Mouse (Mus musculus): ENCODE results near the gene Nudt3. TPM values are rescaled to one million over a fixed set of nuclear protein-coding genes. Genes with fewer than 3 reads are reported as not detected.

Gene Nudt3
- polyA plus RNA-seq, 1 experiment = 97.1 TPM

DNA sequence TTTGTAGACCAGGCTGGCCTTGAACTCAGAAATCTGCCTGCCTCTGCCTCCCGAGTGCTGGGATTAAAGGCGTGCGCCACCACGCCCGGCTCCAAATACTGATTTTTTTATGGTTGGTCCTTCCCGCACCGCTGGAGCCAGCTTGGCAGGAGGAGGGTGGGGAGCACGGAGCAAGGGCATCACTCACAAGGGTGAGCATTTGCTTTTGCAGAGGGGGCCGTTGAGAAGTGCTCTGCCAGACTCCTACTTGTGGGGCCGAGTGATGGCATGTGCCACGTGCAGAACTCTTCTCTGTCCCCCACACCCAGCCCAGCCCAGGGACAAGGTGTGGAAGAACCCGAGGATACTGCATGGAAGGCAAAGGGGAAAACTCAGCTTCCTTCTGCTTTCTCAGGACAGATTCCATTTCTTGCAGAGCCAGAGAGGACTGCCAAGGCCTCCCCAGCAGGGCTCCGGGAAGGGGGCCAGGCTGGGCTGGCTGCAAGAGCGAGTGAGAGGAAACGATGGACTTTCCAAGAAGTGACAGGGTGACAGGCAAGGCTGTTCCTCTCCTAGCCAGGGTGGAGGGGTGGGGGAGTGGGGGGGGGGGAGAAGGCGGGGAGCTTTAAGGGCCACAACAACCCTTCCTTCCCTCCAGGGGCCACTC lies 48.7 kb downstream of the Nudt3 start:
- Histone ChIP-seq H3K4me1 (ENCODE audit: control insufficient read depth, insufficient read depth, low read length) (no peaks in the 10 kb centered on the region; the same call in 1 of the 2 replicates), H3K4me3 (replicated peaks; ENCODE audit: control insufficient read depth, low read depth, low read length) (no peak overlapping the region), H3K27ac (ENCODE audit: control insufficient read depth, insufficient read depth, low read depth, low read length, poor library complexity) (no peak overlapping the region)
- TF ChIP-seq CTCF (IDR thresholded peaks at IDR 0.05; ENCODE audit: control insufficient read depth, insufficient read depth, low read length) (no peak), POLR2A (IDR thresholded peaks at IDR 0.05; ENCODE audit: borderline replicate concordance, control insufficient read depth, low read depth, low read length) (no peak)
- WGBS = 58% methylated on average over 16 of the region's 16 CpGs

DNA sequence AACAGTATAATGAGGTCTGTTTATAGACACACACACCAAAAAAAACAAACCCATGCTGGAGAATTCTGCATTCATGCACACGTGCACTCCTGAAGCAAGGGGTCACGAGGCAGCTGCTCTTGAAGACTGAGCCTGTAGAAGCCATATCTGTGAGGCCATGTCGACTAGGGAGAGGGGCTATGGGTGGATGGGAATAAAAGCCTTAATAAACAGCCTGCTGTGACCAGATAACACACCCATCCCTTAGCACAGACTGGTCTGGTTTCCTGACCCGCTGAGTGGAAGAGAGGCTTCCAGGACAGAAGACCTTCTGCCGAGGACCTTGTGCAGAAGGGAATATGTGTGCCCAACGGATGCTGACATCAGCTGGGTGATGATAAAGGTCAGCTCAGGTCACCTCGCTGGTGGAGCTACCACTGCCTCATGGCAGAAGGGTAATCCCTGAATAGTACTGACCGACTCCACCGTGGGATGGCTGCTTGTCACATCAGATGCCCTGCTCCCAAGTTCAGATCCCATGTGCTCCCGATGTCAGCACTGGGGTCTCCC lies 49.4 kb downstream of the Nudt3 start:
- 62% methylated on average over 10 of the region's 10 CpGs for WGBS
- H3K4me1 ChIP-seq (ENCODE audit: control insufficient read depth, insufficient read depth, low read length) = peaks cover 1% of the 10 kb centered on the region; the same call in 1 of the 2 replicates
- no peak overlapping the region for H3K27ac ChIP-seq (ENCODE audit: control insufficient read depth, insufficient read depth, low read depth, low read length, poor library complexity)
- no peak for TF ChIP-seq POLR2A (IDR thresholded peaks at IDR 0.05; ENCODE audit: borderline replicate concordance, control insufficient read depth, low read depth, low read length)
- TF ChIP-seq CTCF (IDR thresholded peaks at IDR 0.05; ENCODE audit: control insufficient read depth, insufficient read depth, low read length) = no peak
- no peak overlapping the region for H3K4me3 ChIP-seq (replicated peaks; ENCODE audit: control insufficient read depth, low read depth, low read length)

DNA sequence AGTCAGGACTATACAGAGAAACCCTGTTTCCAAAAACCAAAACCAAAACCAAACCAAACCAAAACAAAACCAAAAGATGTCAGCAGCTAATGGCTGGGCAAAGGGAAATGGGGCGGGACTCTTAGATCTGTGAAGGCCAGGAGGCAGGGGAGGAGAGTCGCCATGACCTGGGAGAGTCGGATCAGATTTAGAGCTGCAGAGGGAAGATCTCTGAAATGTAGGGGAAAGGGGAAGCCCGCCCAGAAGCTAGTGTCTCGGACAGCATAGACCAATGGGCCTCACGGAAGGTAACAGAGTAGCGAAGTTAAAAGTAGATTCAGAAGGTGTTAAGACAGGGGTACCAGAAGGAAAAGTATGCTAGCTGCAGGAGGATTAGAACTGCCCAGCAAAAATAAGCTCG lies 52.0 kb downstream of the Nudt3 start:
- H3K27ac ChIP-seq (ENCODE audit: control insufficient read depth, insufficient read depth, low read depth, low read length, poor library complexity) = no peak overlapping the region
- H3K4me3 ChIP-seq (replicated peaks; ENCODE audit: control insufficient read depth, low read depth, low read length) = no peak overlapping the region
- 65% methylated on average over 8 of the region's 8 CpGs for WGBS
- TF ChIP-seq CTCF (IDR thresholded peaks at IDR 0.05; ENCODE audit: control insufficient read depth, insufficient read depth, low read length) = no peak
- TF ChIP-seq POLR2A (IDR thresholded peaks at IDR 0.05; ENCODE audit: borderline replicate concordance, control insufficient read depth, low read depth, low read length) = no peak
- peaks cover 9% of the 10 kb centered on the region; the same call in 1 of the 2 replicates for H3K4me1 ChIP-seq (ENCODE audit: control insufficient read depth, insufficient read depth, low read length)

DNA sequence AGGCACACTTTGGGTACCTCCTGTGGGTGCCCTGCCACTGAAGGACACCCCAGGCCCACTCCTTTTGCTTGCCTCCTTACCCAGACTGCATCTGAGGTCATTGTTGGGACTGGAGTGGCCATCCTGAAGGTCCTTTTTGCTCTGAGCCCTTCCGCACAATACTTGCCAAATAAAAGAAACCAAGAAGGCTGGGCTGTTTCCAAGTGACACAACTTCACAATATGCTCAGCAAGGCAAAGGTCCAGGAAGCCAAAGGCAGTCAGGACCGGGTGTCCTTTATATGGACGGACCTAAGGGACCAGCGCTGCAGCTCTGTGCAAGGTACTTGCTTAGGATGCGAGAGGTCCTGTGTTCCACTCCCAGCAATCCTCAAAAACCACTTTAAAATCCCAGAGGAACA lies 55.1 kb downstream of the Nudt3 start:
- Histone ChIP-seq H3K4me3 (replicated peaks; ENCODE audit: control insufficient read depth, low read depth, low read length) (no peak overlapping the region), H3K4me1 (ENCODE audit: control insufficient read depth, insufficient read depth, low read length) (peaks cover 11% of the 10 kb centered on the region), H3K27ac (ENCODE audit: control insufficient read depth, insufficient read depth, low read depth, low read length, poor library complexity) (peak overlapping the region; percentile 13; the same call in 1 of the 2 replicates)
- WGBS = 84% methylated on average over 5 of the region's 5 CpGs
- TF ChIP-seq POLR2A (IDR thresholded peaks at IDR 0.05; ENCODE audit: borderline replicate concordance, control insufficient read depth, low read depth, low read length) (no peak), CTCF (IDR thresholded peaks at IDR 0.05; ENCODE audit: control insufficient read depth, insufficient read depth, low read length) (no peak)

- TF ChIP-seq POLR2A (IDR thresholded peaks at IDR 0.05; ENCODE audit: borderline replicate concordance, control insufficient read depth, low read depth, low read length) (no peak), CTCF (IDR thresholded peaks at IDR 0.05; ENCODE audit: control insufficient read depth, insufficient read depth, low read length) (no peak)
- Histone ChIP-seq H3K4me1 (ENCODE audit: control insufficient read depth, insufficient read depth, low read length) (peaks cover 11% of the 10 kb centered on the region), H3K4me3 (replicated peaks; ENCODE audit: control insufficient read depth, low read depth, low read length) (peak overlapping the region; percentile 49), H3K27ac (ENCODE audit: control insufficient read depth, insufficient read depth, low read depth, low read length, poor library complexity) (no peak overlapping the region)
- under 1% methylated on average over 13 of the region's 13 CpGs for WGBS
Observed at GRCm38 (mm10) chr17:27565942-27566267, 57.4 kb downstream of the Nudt3 start.

DNA sequence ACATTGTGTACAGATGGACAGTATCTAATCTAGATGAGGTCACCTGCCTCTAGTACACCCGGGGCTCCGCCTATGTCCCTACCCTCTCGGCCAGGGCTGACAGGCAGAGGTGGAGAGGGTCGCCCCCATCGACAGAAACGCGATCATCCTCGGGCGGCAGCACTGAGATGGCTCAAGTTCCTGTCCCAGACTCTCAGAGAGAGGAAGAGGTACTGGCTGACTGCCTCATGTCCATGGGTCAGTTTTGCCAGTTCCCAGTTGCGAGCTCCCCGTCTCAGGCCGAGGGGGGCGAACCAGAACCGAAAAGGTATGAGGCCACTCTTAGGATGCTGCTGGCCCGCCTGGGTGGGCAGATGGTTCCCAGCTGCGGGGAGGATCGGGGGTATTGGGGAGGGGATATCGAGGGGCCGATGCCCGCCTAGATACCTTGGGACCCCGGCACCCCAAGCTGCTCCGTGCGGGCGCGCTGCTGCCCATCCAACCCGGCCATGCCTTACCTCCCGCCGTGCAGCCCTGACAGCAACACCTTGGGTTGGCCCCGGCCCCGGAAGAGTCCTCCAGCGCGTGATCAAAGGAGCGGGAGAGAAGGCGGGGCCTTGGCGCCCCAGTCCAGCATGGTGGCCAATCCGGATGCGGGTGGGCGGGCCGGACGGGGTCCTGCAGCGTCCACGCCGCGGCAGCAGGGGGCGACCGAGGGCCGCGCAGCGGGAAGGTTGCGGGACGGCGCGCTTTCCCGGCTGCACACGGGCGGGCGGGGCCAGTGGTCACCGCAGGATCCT lies 57.9 kb downstream of the Nudt3 start, which contains the start of gene AI413582:
TSS of gene AI413582 (minus strand) at position 594 of the 779 bp plus-strand sequence.
- TF ChIP-seq POLR2A (IDR thresholded peaks at IDR 0.05; ENCODE audit: borderline replicate concordance, control insufficient read depth, low read depth, low read length) (peak; percentile 83), CTCF (IDR thresholded peaks at IDR 0.05; ENCODE audit: control insufficient read depth, insufficient read depth, low read length) (peak; percentile 83)
- WGBS = under 1% methylated on average over 58 of the region's 58 CpGs
- H3K4me3 ChIP-seq (replicated peaks; ENCODE audit: control insufficient read depth, low read depth, low read length) = peak within 1 kb of the TSS; percentile 80
- peaks cover 11% of the 10 kb centered on the region for H3K4me1 ChIP-seq (ENCODE audit: control insufficient read depth, insufficient read depth, low read length)
- H3K27ac ChIP-seq (ENCODE audit: control insufficient read depth, insufficient read depth, low read depth, low read length, poor library complexity) = peak within 1 kb of the TSS; percentile 69

- Histone ChIP-seq H3K4me1 (ENCODE audit: control insufficient read depth, insufficient read depth, low read length) (peaks cover 14% of the 10 kb centered on the region), H3K4me3 (replicated peaks; ENCODE audit: control insufficient read depth, low read depth, low read length) (peak overlapping the region; percentile 80), H3K27ac (ENCODE audit: control insufficient read depth, insufficient read depth, low read depth, low read length, poor library complexity) (peak overlapping the region; percentile 69)
- TF ChIP-seq POLR2A (IDR thresholded peaks at IDR 0.05; ENCODE audit: borderline replicate concordance, control insufficient read depth, low read depth, low read length) (no peak), CTCF (IDR thresholded peaks at IDR 0.05; ENCODE audit: control insufficient read depth, insufficient read depth, low read length) (peak; percentile 32; the same call in 1 of the 2 replicates)
- 13% methylated on average over 20 of the region's 20 CpGs for WGBS
Observed at GRCm38 (mm10) chr17:27564391-27565162, 58.7 kb downstream of the Nudt3 start.
